Mouse (Mus musculus): ENCODE data around the gene Gm28047.

DNA sequence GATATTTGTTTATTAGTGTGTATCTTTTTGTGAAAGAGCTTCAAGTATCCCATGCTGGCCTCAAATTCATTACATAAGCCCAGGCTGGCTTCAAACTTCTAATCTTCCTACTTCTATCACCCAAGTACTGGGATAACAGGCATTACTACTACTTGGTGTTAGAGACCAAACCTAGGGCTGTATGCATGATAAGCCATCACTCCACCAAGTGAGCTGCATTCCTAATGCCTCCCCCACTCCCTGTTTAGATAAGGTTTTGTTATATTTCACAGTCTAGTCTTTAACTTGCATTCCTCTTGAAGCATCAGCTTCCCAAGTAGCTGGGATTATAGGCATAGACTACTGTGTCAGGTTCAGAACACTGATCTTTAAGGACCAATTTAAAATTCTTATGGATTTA lies 10.6 kb downstream of the Gm28047 start:
- TF ChIP-seq POLR2A (IDR thresholded peaks at IDR 0.05; ENCODE audit: control insufficient read depth, low read depth, low read length) = no peak
- TF ChIP-seq CTCF (IDR thresholded peaks at IDR 0.05; ENCODE audit: control insufficient read depth, insufficient read depth, insufficient replicate concordance, low read depth, low read length) = no peak

Data from testis, adult 2 months (tissue).